ENCODE assay signal across 19 mouse cellular contexts in genomic region chr12:102551186-102551585, GRCm38 (mm10). TPM values are rescaled to one million over a fixed set of nuclear protein-coding genes. Genes with fewer than 3 reads are reported as not detected.
DNase-seq lines count a peak whose midpoint lies in the region; ATAC-seq and TF ChIP-seq lines count a peak whose summit lies in the region.
"Had no signal": no experiment of that assay in that cellular context is flagged by ENCODE, and none has a peak within 500 bp of the region (broad histone marks: within the 10 kb centered on the region; RNA-seq: fewer than 3 reads in every experiment).

No protein-coding gene starts in this region.

- peak; percentile 82 for ATAC-seq in liver, embryonic 16.5 days (ENCODE audit: low read depth)

- no peak for TF ChIP-seq CTCF in left cerebral cortex, adult 2 months (IDR thresholded peaks at IDR 0.05)

- no peaks in the 10 kb centered on the region for H3K36me3 ChIP-seq in liver, embryonic 16.5 days (ENCODE audit: control insufficient read depth, insufficient read depth)
- no peaks in the 10 kb centered on the region for H3K36me3 ChIP-seq in heart, embryonic 10.5 days
- H3K36me3 ChIP-seq: G1E; limb, embryonic 13.5 days; lung, embryonic 15.5 days; midbrain, embryonic 12.5 days; neural tube, embryonic 12.5 days had no signal

- H3K4me1 ChIP-seq in liver, embryonic 16.5 days (ENCODE audit: control insufficient read depth, low read depth, low read length): peaks cover 8% of the 10 kb centered on the region; the same call in 1 of the 2 replicates
- peaks cover 13% of the 10 kb centered on the region; the same call in 1 of the 2 replicates for H3K4me1 ChIP-seq in heart, embryonic 10.5 days

- no peak overlapping the region for H3K27ac ChIP-seq in left cerebral cortex, adult 2 months
- peak overlapping the region; percentile 46; the same call in 1 of the 2 replicates for H3K27ac ChIP-seq in liver, embryonic 16.5 days (ENCODE audit: low read length)
- H3K27ac ChIP-seq in heart, embryonic 10.5 days: no peak overlapping the region
- H3K27ac ChIP-seq: kidney, postnatal 0 days; limb, embryonic 13.5 days; lung, embryonic 15.5 days; macrophage; midbrain, embryonic 12.5 days; neural tube, embryonic 12.5 days had no signal

- intact Hi-C loops in left cerebral cortex, postnatal 4 days (cut with DNase I): no loop called here
- intact Hi-C loops in left cerebral cortex, adult 2 months (cut with DNase I): no loop called here

- H3K9ac ChIP-seq in liver, embryonic 16.5 days (ENCODE audit: low read depth, low read length): no peak overlapping the region
- H3K9ac ChIP-seq: limb, embryonic 13.5 days; lung, embryonic 15.5 days; midbrain, embryonic 12.5 days; neural tube, embryonic 12.5 days had no signal

- no peaks in the 10 kb centered on the region for H3K9me3 ChIP-seq in liver, embryonic 16.5 days (replicated peaks; ENCODE audit: control insufficient read depth, low read length)
- H3K9me3 ChIP-seq in heart, embryonic 10.5 days: no peaks in the 10 kb centered on the region
- H3K9me3 ChIP-seq: limb, embryonic 13.5 days; lung, embryonic 15.5 days; midbrain, embryonic 12.5 days; neural tube, embryonic 12.5 days had no signal

- no peak overlapping the region for H3K4me3 ChIP-seq in left cerebral cortex, adult 2 months
- no peak overlapping the region for H3K4me3 ChIP-seq in liver, embryonic 16.5 days (ENCODE audit: low read depth, low read length)
- no peak overlapping the region for H3K4me3 ChIP-seq in heart, embryonic 10.5 days
- H3K4me3 ChIP-seq: limb, embryonic 13.5 days; lung, embryonic 15.5 days; midbrain, embryonic 12.5 days; neural tube, embryonic 12.5 days had no signal

- WGBS in liver, embryonic 16.5 days (ENCODE audit: insufficient replicate concordance): 27% methylated on average over 3 of the region's 3 CpGs
- WGBS in heart, embryonic 10.5 days: 65% methylated on average over 3 of the region's 3 CpGs

- peaks cover 16% of the 10 kb centered on the region for H3K27me3 ChIP-seq in liver, embryonic 16.5 days (ENCODE audit: control insufficient read depth, insufficient read depth, low read depth, low read length)
- H3K27me3 ChIP-seq in heart, embryonic 10.5 days (ENCODE audit: insufficient read depth, poor library complexity, severe bottlenecking): peaks cover 51% of the 10 kb centered on the region

- peak overlapping the region; percentile 21 for H3K4me2 ChIP-seq in liver, embryonic 16.5 days (ENCODE audit: low read depth, low read length)
- H3K4me2 ChIP-seq: limb, embryonic 13.5 days; lung, embryonic 15.5 days; midbrain, embryonic 12.5 days; neural tube, embryonic 12.5 days had no signal

- peak; percentile 58 for DNase-seq in adrenal gland, postnatal 10 days
- no peak for DNase-seq in adrenal gland, postnatal 25 days
- DNase-seq in left cerebral cortex, postnatal 4 days: peak; percentile 35
- DNase-seq in left cerebral cortex, adult 2 months (ENCODE audit: extremely low spot score in 1 of 2, low spot score in 2 of 2): no peak
- peak; percentile 27 for DNase-seq in c-Kit-positive CD71-positive TER-119-positive erythroid progenitor cells, embryonic 14.5 days (ENCODE audit: low spot score)
- no peak for DNase-seq in ovary, postnatal 36 days (ENCODE audit: low spot score)
- DNase-seq in heart, embryonic 10.5 days (ENCODE audit: low spot score): no peak
- DNase-seq: cerebellum, adult 9-11 months; right cerebral cortex, postnatal 25 days had no signal

RNA-seq across cellular contexts. Expression of gene Chga, which starts 3.6 kb away (rescaled TPM):
- total RNA-seq in adrenal gland, postnatal 10 days (2021): 1,000 to 10,000 TPM; 1,052 to 1,140 TPM
- total RNA-seq in adrenal gland, postnatal 25 days (2021): 1,604 and 1,988 TPM in 2 replicates
- 100 to 1,000 TPM; 105 to 113 TPM for total RNA-seq in left cerebral cortex, postnatal 4 days (2021)
- total RNA-seq in left cerebral cortex, adult 2 months (2021): 100 to 1,000 TPM; 176 to 177 TPM
- 1.5 and 2.2 TPM in 2 replicates for polyA plus RNA-seq in liver, embryonic 16.5 days (2015; fragmentation: Nextera tagmentation; extraction: Ambion mirVana)
- 0.15 and 0.44 TPM in 2 replicates for polyA plus RNA-seq in heart, embryonic 10.5 days (2016; fragmentation: Nextera tagmentation; extraction: Ambion mirVana)
- total RNA-seq: gastrocnemius, adult 8-10 months; granulocyte monocyte progenitor cell, adult 5-6 weeks had no signal
- polyA plus RNA-seq: G1E, macrophage had no signal

Comparison
In these comparisons a context has a peak if more than half of its experiments do, and no peak if none do; other contexts are left out.
1. DNase-seq: peak in adrenal gland, postnatal 10 days (single experiment), left cerebral cortex, postnatal 4 days (single experiment) and c-Kit-positive CD71-positive TER-119-positive erythroid progenitor cells, embryonic 14.5 days (single experiment); none in adrenal gland, postnatal 25 days (single experiment), left cerebral cortex, adult 2 months (0 of 2), ovary, postnatal 36 days (single experiment) and heart, embryonic 10.5 days (single experiment).